Mouse (Mus musculus) bone marrow, adult 2 months (tissue): Measurements from ENCODE around the gene Git2.

Experiments used
- CTCF ChIP-seq: fragments of 200-500 bp; IDR thresholded peaks from 2 replicates; pipeline ENCODE4 v1.5.1; 2011; ENCODE audit warnings: low read length, control low read depth; ENCODE audit not compliant: control insufficient read depth, insufficient read depth
- POLR2A ChIP-seq: fragments of 200-500 bp; IDR thresholded peaks from 2 replicates; pipeline ENCODE4 v1.6.1; 2011; ENCODE audit warnings: low read depth, mild to moderate bottlenecking, control low read depth, low read length, borderline replicate concordance; ENCODE audit not compliant: control insufficient read depth

DNA sequence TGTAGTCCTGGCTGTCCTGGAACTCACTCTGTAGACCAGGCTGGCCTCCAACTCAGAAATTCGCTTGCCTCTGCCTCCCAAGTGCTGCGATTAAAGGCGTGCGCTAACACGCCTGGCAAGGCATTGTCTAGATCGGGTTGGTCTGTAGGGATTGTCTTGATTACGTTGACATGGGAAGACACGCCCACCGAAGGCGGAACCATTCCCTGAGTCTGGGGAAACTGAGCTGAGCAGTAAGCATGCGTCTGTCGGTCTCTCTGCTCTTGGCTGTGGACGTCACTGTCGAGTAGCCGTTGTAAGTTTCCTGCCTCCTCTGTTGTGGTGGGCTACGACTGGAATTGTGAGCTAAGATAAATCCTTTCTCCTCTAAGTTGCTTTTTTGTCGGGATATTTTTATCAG is 78.4 kb downstream of the Git2 start:
- TF ChIP-seq CTCF (no peak), POLR2A (no peak)
